Mouse (Mus musculus) left cerebral cortex, adult 11 months (tissue): ENCODE results near the gene Asxl1.
A peak's percentile ranks its signal among the peaks of the same experiment; 100 is the strongest.

ENCODE experiments used
- DNase-seq: peaks from one replicate; pipeline ENCODE4 v3.0.0; 2022; ENCODE audit warnings: low spot score

The Asxl1 gene

DNA sequence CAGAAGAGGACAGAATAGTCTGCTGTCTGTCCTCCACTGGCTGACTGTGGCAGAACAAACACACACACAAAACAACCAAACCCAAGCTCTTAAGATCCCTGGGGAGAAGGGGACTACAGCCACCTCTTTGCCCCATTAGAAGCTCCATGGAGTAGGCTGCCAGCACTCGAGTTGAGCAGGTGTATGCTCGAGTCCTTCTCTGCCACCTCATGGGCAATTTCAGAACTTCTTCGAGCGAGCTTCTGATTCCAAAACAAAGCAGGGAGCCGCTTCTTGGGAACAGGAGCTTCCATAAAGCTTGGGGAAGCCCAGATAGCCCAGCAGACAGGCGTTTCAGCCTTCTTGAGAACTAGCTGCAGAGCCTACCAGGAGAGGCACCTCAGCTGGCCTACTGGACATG lies 66.9 kb downstream of the Asxl1 start:
- no peak for DNase-seq

DNA sequence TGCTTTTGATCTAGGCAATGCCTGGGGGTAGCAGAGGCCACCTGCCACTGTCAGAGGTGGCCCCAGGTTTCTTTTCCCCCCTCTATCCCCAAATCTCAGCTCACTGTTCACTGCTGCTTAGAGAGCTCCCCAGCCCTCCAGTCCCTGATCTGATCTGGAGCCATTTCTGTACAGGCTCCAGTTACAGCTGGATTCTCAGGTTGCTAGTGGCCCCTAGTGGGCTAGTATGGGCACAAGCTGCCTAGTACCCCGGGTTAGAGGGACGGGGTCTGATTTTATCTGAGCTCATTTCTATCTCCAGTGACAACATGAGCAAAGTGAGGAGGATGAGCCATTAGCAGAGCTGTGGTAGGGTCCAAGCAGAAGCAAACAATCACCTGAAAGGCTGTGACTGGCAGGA lies 69.0 kb downstream of the Asxl1 start:
- no peak for DNase-seq

DNA sequence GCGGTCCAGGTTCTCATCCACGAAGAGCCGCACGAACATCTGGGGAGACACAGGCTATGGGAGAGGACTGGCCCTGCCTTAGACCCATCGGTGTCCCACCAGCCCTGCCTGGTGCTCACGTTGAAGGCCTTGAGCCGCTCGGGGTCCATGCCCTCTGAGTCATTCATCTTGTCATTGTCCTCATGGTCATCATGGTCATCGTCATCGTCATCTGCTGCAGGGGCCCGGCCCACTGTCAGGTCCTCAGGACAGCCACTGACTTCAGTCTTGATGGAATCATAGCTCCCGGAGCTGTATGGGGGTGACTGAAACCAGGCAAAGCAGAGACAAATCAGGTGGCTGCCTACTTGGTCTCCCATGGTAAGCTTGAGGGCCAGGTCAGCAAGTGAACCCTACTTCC lies 72.2 kb downstream of the Asxl1 start:
- no peak for DNase-seq

DNA sequence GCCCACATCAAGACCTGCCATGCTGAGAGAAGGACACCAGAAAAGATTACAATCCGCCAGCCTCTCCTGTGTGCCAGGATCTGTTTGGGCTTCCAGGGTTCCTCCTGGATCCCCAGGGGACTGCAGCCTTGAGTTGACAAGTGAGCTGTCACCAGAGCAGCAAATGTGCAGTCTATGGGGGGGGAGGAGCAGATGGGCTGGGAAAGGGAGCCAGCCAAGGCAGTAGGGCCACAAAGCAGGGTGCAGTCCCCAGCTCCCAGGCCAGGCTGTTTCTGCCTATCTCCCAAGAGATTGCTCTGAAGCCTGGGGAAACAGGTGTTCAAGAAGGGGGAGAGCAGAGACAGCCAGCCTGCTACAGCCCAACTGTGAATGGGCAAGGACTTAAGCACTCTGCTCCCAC lies 72.8 kb downstream of the Asxl1 start:
- DNase-seq = no peak

DNA sequence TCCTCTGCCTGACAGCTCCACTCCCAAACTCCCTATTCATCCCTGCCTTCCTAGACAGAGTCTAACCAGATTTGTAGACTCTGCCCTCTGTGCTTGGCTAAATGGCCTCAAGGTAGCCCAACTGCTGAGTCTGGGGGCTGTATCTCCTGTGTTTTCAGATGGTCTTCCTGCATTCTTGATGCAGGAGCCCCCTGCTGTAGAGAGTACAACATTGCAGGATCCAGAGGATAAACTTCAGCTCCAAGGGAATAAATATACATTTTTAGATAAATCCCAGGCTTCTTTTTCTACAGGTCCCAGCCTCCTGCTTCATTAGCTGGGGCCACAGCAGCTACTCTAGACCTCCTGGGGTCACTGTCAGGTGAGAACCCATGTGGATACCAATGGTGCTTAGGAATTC lies 75.6 kb downstream of the Asxl1 start:
- DNase-seq = no peak

DNA sequence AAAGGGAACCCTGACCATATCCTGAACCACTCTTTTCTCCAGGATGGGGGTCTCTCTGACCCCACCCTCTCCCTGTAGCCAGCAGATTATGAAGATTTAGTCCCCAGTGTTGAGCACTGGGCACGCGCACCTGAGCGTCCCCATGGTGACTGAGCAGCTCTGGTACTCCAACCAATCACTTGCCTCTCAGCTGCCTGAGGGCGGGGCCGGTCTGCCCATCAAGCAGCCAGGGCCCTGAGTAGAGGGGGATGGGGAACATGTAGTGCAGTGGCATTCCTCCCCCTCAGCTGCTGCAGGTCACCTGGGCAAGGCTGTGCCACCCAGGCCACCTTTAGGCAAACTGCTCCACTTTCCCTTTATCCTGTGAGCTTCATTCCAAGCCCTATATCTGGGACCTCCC lies 76.4 kb downstream of the Asxl1 start:
- DNase-seq = no peak

DNA sequence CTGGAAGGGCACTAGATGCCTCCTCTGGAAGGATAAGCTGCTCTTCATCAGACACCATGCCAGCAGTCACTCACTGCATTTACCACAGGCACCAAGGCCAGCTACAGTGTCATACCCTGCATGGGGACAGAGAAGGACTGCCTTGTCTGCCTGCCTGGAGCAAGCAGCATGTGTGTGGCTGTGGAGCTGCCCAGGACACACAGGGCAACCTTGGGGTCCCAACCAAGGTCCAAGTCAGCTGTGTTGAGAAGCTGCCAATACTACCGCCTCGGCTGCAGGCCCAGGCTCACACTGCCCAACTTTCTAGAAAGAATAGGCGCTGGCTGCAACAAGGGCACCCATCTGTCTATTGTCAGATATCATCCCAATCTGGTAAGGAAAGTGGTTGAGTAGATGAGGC lies 77.5 kb downstream of the Asxl1 start:
- no peak for DNase-seq

DNA sequence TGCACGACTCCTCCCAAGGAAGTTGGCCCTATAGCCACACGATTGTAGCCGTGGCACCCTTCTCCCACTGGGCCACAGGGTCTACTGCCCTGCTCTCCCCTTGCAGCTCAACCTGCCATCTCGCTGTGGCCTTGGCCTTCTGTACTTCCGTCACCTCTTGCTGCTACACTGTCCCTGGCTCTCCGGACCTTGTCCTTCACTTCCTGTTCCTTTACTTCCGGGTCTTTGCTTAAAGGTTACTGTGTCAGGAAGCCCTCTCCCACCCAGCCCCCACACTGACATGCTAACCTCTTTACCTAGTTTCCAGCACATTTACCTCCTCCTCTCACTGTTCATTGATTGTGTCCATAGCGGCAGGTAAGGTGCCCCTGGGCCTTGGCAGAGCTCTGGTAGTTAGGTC lies 78.9 kb downstream of the Asxl1 start:
- DNase-seq = no peak

DNA sequence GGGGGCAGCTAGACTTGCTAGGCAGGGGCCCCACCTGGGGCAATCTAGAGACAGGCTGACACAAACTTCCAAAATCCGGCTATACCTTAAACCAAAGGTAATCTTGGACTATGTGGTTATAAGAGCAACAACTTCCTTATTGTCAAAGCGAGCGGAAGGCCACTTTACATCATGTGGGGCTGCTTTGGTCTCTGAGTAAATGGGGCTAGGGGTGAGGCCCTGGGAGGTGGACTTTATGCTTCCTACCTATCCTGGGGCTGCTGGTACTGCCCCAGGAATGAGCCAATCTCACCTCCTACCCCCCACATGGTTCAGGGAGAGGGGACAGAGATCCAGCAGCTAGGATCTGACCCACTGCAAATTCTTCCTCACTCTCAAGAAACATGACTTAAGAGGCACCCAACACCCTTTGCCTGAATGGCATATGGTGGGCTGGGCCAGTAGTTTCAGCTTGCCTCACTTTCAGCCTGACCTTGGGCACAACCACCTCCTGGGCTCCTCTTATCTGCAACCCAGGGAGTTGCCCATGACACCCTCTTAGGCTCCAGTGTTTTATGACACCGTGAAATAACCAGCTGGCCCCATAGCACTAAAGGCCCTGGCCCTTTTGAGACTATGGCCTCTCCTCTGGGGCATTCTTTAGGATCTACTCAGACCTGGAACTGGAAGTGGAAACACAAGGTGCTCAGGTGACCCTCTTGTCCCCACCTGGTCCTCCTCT lies 79.7 kb downstream of the Asxl1 start:
- no peak for DNase-seq

DNA sequence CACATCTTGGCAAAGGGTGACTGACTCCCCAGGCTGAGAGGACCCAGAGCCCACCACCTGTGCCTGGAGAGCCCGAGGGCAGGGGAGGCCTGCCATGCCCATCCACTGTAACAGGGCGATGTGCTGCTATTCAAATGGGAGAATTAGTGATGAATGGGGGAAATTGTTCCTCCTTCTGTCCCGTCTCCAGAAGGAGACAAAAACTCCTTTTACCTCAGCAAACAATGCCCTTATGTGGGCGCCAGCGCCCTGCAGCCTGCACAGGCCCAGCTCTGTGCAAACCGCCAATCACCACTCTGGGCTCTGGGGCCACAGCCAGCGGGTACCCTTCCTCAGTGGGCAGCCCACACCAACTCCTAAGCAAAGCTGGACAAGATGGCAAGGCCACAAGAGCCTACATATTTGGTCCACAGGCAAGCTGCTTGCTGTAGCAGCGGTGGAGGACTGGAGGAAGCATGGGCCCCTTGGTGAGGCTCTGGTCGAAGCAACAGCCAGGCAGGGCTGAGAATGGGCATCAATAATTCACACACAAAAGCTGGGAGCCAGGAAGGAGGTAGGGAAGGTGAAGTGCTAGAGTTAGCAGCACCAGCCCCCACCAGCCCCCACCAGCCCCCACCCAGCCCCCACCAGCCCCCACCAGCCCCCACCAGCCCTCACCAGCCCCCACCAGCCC lies 80.5 kb downstream of the Asxl1 start:
- DNase-seq = peak; percentile 51

DNA sequence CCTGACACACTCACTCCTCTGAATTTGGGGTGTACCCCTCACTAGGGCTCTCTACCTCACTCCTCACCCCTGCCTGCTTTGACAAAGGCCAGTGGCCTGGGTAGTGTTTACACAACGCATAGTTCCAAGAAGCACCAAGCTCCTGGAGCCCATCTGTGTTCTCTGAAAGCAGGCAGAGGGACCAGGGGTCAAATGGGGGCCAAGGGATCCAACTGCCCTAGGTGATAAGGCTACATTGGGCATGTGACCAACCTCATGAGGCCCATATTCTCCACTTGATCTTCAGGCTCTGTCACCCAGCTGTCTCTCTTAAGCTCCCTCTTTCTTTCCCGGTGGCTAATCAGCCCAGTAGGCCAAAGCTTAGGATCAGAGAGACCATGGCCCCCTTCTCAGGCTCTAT lies 81.3 kb downstream of the Asxl1 start:
- DNase-seq = no peak

DNA sequence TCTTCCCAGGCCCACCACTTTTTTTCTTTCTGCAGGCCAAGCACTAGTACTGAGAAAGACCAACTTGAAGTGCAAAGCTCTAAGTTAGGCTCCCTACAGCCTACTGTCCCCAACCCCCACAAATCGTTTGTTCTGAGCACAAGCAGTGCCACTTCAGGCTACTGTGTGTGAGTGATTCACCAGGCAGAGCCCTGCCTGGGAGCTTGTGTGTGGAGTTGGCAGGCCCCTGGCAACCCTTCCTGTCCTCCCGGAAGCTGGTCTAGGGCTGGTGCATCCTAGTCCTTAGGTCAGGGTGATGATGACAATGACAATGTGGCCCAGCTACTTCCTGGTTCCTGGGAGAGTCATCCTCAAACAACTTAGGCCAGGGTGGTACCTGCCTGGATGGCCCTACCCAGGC lies 82.9 kb downstream of the Asxl1 start:
- DNase-seq = no peak

DNA sequence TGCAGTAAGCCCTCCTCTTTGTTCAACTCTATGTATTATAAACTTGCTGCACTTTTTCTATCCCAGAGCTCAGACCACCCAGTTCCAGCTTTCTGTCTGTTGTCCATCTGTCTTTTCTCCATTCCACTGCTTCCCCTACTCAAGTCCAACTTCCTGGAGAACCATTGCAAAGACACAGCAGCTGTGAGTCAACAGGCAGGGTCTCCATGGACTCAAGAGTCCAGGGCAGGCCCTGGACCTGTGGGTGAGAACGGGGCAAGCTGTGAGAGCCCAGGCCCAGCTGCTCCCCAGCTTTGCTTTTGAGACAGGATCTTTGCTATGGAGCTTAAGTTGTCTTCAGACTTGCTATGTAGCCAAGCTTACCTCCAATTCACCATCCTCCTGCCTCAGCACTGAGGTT lies 84.9 kb downstream of the Asxl1 start:
- no peak for DNase-seq

DNA sequence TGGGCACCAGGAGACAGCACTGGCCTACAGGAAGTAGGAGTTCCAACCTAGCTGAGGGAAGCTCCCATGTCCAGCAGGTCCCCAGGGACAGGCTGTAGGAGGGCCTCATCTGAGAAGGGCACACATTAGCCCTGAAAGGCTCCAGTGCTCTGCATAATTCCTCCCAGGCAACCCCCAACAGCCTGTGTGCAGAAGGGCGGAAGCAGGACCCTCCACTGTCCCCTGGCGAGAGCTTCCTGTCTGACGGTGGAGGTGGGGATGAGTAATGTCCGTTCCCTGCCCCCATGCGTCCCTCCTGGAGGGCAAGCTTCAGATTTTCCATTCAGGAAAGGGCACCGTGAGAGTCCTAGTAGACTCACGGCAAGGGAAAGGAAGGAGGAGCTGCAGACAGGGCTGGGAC lies 86.9 kb downstream of the Asxl1 start:
- no peak for DNase-seq

DNA sequence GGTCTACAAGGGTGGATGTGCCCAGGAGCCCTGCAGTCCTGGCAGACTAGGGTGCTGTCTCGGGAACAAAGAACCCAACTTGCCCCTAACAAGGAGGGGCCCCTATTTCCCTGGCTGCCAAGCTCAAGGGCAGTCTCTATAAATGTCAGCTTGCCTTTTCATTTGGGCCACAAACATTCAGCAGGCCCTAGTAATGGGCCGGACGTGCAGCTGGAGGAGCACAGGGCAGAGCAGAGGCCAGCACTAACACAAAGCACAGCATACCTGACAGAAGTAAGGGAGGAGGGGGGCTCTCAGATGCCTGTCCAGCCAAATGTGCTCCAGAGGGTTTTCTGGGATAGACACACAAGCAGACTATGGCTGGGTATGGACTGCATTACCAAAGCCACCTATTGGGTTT lies 88.2 kb downstream of the Asxl1 start:
- no peak for DNase-seq

DNA sequence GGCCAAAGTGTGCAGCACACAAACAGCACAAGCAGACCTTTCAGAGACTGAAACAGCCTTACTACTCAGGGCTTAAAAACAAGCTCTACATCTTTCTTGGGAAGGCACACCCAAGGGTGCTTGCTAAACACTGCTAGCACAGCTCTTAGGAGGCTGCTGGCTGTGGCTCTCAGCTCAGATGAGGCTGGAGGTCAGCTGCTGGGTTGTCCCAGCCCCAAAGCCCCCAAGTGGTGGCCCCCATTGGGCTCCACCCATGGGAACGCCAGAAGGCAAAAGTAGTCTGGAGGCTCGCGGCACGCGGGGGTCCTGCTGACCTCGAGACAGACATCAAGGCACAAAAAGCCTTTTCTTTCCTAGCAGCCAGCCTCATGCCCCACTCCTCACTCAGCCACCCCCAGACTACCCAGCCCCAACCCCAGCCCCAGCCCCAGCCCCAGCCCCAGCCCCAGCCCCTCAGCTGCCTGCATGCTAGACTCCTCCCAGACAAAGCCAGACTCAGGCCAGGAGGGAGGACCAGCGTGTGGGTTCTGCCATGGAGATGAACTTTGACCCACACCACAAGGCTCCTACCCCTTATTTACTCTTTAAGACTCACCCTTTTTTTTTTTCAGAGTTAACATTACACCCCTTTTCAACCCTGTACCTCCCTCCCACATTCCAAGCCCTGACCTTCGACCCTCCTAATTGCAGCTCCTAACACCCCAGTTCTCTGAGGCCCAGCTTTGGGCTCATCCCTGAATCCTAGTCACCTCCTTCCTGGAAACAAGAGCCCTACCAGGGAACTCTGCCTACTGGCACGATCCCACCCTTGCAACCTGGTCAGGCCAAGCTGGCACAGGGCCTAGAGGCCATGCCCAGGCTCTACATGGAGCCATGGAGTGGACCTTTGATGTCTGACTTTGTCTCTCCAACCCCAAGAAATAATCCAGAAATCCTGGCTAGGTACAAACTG lies 89.5 kb downstream of the Asxl1 start:
- no peak for DNase-seq

DNA sequence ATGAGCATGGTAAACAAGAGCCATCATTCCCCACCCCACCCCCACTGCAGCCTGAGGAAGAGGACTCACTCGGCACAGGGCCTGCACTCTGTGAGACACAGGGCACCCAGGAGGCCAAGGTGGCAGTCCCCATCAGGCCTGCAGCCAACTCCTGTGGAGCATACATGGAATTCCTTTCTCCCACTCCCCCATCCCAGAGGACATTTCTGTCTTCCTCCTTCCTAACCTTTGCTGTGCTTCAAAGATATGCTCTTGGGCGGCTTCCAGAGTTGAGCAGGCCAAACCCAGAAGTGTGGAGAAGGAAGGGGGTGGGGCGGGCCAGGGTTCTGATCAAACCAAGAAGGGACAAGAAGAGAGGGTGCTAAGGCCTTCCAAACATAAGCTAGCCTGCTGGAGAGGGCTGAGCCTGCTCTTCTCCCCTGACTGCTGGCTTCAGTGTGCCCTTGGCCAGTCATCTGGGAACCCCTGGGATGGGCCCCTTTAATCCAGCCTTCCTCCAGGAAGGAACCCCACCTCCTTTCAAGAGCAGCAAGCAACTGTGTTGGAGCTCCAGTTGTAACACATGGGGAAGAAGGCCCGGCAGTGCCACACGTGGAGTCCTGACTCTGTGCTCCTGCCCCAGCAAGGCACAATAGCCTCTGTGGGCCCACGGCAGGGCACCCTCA lies 91.1 kb downstream of the Asxl1 start:
- no peak for DNase-seq

DNA sequence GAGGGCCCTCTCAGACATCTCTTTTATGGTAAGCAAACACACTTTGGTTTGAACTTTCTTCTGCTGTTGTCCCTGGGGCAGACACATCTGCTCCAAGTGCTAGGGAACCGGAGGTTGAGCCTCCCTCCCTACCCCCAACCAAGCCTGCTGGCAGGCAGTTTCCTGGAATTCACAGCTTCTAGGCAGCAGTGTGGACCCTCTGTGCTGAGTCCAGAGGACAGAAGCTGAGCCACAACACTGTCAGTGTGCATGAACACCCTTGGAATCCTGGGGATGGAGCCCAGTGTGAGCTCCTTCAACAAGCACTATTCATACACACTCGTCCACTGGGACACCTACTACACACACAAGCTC lies 91.7 kb downstream of the Asxl1 start:
- DNase-seq = no peak

DNA sequence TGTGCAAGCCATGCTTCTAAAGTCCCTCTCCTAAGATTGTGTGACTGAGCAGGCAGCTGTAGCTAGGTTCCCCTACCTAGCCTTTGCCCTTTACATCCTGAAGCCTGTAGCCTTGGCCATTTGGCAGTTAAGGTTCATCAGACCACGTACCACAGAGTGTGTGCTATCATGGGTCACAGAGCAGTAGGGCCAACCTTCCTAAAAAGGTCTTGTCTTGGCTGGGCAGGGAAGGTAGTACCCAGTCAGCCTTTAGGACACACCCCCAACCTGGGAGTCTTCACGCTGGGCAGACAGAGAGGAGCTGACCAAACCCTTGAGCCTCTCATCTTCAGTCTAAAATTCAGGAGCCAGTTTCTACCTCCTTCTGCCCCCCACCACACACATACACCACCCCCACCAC lies 95.1 kb downstream of the Asxl1 start:
- no peak for DNase-seq

DNA sequence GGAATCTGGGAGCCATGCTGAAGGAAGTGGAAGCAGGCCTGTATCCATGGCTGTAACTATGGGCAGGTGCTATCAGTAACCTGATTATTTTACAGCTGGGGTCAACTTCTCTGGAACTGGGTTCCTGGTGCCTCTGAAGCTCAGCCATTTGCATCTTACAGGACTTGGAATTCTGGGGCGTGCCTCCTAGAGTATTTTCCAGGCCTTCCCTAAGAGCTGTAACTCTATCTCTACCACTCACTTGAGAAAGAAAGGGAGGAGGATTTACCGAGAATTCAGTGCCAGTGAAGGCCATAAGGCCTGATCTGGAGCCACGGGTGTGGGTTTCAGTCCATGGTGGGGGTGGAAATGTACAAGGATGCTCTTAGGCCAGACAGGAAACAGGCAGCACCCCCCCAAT lies 95.6 kb downstream of the Asxl1 start:
- no peak for DNase-seq

DNA sequence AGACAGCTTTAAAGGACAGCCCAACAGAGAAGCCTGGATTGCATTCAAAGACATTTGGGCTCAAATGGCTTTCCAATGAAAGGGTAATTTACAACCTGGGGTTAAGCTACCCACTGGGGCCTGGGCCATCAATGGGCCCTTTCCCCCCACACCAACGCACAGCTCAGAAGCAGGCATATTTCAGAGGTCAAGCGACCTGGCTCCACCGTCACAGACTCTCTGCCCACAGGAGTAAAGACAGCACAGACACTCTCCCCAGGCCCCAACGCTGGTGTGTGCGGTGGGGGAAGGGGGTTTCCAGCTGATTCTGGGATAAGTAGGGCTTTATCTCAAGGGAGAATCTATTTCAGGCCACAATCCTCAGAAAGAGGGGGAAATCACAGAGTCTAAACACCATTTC lies 97.1 kb downstream of the Asxl1 start:
- DNase-seq = no peak

DNA sequence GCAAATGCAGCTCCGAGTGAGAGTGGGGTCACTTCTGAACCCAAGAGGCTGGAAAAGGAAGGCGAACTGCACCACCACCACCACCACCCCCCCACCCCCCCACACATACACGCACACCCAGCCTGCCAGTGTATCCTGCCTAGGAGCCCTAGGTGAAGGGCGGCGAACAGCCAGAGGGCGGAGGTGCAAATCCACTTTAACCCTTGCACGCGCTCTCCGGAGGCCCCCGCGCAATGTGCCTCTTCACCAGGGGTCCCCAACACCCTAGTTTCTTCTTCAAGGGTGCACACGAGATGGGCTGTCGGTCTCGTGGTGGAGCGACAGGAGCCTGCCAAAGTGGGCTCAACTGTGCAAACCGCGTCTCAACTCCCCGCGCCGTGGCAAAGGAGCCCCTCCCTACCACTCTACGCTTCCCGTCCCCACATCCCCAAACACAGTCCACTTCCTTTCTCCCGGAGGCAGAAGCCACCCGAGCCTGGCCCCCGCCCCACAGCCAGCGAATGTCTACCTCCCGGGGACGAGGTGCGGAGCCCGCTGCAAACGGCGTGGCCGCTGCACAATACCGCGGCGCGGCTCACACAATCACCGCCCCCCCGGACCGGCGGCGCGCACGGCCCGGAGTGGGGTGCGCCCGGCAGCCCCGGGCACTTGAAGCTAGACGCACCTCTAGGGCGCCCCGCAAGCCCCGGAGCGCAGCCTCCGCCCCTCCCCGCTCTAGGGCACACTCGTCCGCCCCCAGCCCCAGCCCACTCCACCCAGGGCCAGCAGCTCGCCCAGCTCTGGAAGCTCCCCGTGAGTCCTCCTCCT lies 98.0 kb downstream of the Asxl1 start:
- no peak for DNase-seq
